Mouse (Mus musculus) heart, postnatal 0 days (tissue): ENCODE data around the gene Fry.

Experiments
- CTCF ChIP-seq: IDR thresholded peaks from 2 replicates; pipeline ENCODE4 v1.5.1; 2016; ENCODE audit warnings: antibody characterized with exemption, control low read depth, low read depth
- EP300 ChIP-seq: IDR thresholded peaks from 2 replicates; pipeline ENCODE4 v1.6.1; 2016; ENCODE audit warnings: antibody characterized with exemption, low read depth

DNA sequence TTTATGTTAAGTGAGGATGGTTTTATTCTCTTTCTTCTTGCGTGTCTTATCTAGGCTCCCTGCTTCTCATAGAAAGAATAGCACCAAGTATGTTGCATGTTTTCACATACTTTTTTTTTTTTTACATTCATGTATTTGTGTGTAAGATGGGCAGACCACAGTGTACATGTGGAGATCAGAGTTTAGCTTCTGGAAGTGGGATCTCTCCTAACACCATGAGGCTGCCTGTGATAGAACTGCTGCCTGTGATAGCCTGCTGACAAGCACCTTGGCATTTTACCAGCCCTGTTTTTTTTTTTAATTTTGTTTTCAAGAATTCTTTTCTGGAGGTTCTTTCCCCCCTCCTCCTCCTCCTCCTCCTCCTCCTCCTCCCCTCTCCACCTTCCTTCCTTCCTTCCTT lies 59.3 kb downstream of the Fry start:
- TF ChIP-seq CTCF: no peak
- no peak for TF ChIP-seq EP300
